Comparison of ENCODE assay signal across 7 mouse cellular contexts in the genomic region with DNA sequence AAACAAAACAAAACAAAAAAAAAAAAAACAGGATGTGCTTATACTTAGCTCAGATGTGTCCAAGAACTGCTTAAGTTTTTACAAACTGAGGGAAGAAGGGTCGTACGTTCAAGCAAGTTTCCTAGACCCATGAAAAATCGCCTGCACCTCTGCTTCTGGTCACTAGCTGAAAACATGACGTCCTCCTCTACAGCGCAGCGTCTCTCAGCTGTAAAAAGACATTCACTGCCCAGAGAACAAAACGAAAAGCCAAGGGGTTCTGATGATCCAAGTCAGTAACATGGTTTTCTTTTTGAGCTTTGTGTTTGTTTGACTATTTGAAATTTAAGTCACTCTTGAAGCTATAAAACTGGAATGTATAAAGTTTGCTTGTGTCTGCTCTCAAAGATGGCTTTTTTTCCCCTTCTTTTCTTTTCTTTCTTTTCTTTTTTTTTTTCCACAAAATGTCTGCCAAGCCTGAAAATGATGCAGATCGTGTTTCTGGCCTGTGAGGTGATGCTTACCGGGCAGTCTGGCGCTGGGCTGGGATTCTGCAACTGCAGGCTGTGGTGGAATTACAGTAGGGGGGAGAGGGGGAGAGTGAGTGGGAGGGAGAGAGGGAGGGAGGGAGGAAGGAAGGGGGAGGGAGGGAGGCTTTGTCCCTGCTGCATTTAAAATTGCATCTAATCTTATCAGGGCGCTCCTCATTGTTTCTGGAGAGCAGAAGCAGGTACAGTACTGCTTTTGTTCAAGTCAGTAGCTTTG.
DNase-seq lines count a peak whose midpoint lies in the region; ATAC-seq lines count a peak whose summit lies in the region.

No protein-coding gene starts in this region.

- H3K4me2 ChIP-seq in forebrain, embryonic 13.5 days: peak overlapping the region; percentile 50
- 0 out of 2 replicates have a peak overlapping the region, but pooled peaks have one; percentile 14 for H3K4me2 ChIP-seq in liver, embryonic 12.5 days

- no peak overlapping the region for H3K27ac ChIP-seq in forebrain, embryonic 13.5 days
- H3K27ac ChIP-seq in liver, embryonic 12.5 days: no peak overlapping the region

- peaks cover 6% of the 10 kb centered on the region; the same call in 1 of the 2 replicates for H3K4me1 ChIP-seq in forebrain, embryonic 13.5 days
- H3K4me1 ChIP-seq in liver, embryonic 12.5 days: no peaks in the 10 kb centered on the region

- 2% methylated on average over 11 of the region's 11 CpGs for WGBS in forebrain, embryonic 13.5 days
- WGBS in liver, embryonic 12.5 days (ENCODE audit: insufficient replicate concordance): 9% methylated on average over 11 of the region's 11 CpGs

- peak; percentile 86; the same call in 1 of the 2 replicates for ATAC-seq in forebrain, embryonic 13.5 days
- ATAC-seq in liver, embryonic 12.5 days: no peak

- no peaks in the 10 kb centered on the region for H3K9me3 ChIP-seq in forebrain, embryonic 13.5 days (replicated peaks)
- no peaks in the 10 kb centered on the region for H3K9me3 ChIP-seq in liver, embryonic 12.5 days (replicated peaks)

- H3K4me3 ChIP-seq in forebrain, embryonic 13.5 days: peak overlapping the region; percentile 13; the same call in 1 of the 2 replicates
- H3K4me3 ChIP-seq in liver, embryonic 12.5 days: no peak overlapping the region

- no peak overlapping the region for H3K9ac ChIP-seq in forebrain, embryonic 13.5 days
- no peak overlapping the region for H3K9ac ChIP-seq in liver, embryonic 12.5 days

- no peaks in the 10 kb centered on the region for H3K36me3 ChIP-seq in forebrain, embryonic 13.5 days (ENCODE audit: poor library complexity, severe bottlenecking)
- no peaks in the 10 kb centered on the region for H3K36me3 ChIP-seq in liver, embryonic 12.5 days

- peak; percentile 1 for DNase-seq in ovary, postnatal 14 days (ENCODE audit: low spot score)
- DNase-seq in ovary, postnatal 10 days (ENCODE audit: low spot score): no peak
- DNase-seq in spleen, postnatal 4 days (ENCODE audit: low spot score in 2 of 2): no peak
- no peak for DNase-seq in adrenal gland, postnatal 4 days (ENCODE audit: low spot score in 2 of 2)
- DNase-seq in right cerebral cortex, postnatal 4 days: no peak

- H3K27me3 ChIP-seq in forebrain, embryonic 13.5 days: no peaks in the 10 kb centered on the region
- no peaks in the 10 kb centered on the region for H3K27me3 ChIP-seq in liver, embryonic 12.5 days (replicated peaks)
